Mouse (Mus musculus): ENCODE measurements around the gene Cpb2.

- TF ChIP-seq CTCF (IDR thresholded peaks at IDR 0.05; ENCODE audit: insufficient read depth, low read length) (peak; percentile 36; the same call in 1 of the 2 replicates), POLR2A (IDR thresholded peaks at IDR 0.05; ENCODE audit: borderline replicate concordance, extremely low read depth, low read depth, low read length) (no peak)
These were observed 12.3 kb upstream of the Cpb2 start for GRCm38 (mm10) chr14:75229834-75230233.
